Mouse (Mus musculus) heart, postnatal 25 days (tissue): Measurements from ENCODE around the gene 2510009E07Rik. TPM values are rescaled to one million over a fixed set of nuclear protein-coding genes. Genes with fewer than 3 reads are reported as not detected.
A peak's percentile ranks its signal among the peaks of the same experiment; 100 is the strongest.

Experiments used
- DNase-seq: peaks from one replicate; pipeline ENCODE4 v3.0.0; 2022; ENCODE audit warnings: low spot score
- intact Hi-C: fragments of 180-260 bp; cut with DNase I; formaldehyde crosslinking; loops from one replicate; pipeline ENCODE4 v1.15.1; 2025
- total RNA-seq, 2 experiments: library from RNA; stranded (reverse); gene quantifications; 2 replicates each; pipeline ENCODE4 v1.2.3; 2021

2510009E07Rik gene
- total RNA-seq, 2 experiments from 2014 or later: 27.5 to 29.8 TPM

DNA sequence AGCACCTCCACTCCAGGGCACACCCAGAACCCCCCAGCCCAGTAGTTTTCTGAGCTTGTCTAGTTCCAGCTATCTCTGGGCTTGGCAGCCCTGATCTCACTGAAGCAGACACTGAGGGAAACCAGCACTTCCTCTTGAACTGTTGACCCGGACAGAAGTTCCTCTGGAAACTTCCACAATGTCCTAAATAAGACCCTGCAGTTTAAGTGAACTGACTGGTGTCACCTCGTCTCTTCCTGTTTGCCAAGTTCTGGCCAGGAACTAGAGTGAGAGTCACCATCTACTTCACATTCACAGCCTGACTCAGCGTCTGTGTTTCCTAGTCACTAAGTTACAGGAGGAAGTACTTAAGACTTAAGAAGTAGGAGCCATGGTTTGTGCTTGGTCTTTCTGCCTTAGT is 52.5 kb downstream of the 2510009E07Rik start:
- intact Hi-C loops: no loop called here
- peak; percentile 16 for DNase-seq

DNA sequence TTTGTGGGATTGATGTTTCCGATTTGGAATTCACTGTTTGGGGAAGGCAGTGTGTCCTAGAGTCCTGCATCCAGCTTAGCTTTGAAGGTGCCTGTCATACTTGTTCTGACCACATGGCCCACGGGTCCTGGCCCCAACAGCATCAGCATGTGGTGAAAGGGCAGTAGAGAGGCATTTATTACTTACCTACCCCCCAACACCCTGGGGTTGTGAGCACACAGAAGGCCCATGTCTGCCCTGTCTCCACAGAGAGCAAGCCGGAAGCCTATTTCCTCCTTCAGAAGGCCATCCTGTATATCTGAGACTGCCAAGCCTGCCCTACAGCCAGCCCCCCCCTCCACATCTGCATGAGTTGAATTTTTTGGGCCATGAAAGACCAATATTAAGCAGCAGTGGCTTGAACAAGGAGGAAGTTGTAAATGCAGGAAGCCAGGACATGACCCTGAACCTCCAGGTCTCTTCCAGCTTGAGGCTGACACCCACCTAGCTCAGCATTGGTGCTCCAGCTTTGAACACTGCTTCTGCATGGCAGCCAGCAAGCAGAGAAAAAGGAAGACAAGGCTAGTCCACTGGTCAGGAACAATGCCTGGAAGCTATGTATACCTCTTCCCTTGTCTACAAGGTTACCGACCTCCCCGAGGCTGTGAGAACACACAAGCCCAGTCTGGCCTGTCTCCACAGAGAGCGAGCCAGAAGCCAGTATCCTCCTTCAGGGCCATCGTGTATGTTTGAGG is 53.5 kb downstream of the 2510009E07Rik start:
- DNase-seq: no peak
- intact Hi-C loops: no loop called here

DNA sequence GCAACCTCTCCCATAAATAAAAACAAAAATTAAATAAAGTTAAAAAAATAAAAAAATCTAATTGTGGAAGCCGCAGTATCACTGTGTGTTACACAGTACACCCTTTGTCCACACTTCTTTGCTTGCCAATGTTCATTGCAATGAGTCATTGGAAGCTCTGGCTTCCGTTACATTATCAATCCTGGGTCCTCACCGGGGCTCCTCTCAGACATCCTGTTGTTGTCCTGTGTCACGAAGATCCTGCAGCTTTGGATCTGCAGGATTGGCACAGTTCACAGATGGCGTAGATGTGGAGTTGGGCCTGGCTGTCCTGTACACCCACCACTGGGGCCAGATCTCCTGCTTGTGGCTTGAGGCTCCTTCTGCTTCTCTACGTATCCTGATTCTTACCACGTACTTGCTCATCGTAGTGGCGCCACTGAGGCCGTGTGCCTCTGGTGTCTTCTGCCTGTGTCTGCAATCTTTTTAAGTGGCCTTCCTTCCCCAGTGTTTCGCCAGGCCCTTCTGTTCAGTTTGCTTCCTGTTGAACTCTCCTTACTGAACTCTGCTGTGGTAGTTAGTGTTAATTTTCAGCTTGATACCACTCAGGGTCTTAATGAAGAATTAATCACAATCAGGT is 57.2 kb downstream of the 2510009E07Rik start:
- DNase-seq: no peak
- intact Hi-C loops: no loop called here

DNA sequence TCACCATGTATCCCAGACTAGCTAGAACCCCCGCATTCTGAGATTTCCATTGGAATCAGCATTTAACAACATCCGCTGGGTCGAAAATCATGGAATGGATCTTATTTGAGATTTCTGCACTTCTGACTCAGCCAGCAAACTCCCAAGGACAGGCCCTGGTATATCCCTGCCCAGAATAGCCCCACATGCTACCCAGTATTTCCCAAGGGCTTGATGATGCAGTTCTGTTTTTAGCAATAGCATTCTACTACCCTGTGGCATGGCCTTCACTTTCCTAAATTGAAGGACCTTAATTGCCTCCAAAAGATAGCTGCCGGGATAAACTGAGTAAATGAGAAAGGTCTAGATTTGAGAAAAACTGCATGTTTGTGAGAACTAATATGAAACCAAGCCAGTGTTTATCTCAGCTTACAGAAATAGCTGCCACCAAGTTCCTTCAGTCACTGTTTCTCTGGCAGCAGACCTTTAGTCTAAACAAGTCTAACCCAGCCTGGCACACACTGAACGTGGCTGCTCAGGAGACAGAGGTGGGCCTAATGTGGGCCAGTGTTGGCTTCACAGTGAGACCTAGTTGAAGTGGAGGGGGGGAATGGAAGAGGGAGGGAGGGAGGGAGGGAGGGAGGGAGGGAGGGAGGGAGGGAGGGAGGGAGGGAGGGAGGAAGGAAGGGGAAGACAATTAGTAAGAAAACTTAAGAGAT is 58.2 kb downstream of the 2510009E07Rik start:
- no peak for DNase-seq
- intact Hi-C loops: no loop called here

DNA sequence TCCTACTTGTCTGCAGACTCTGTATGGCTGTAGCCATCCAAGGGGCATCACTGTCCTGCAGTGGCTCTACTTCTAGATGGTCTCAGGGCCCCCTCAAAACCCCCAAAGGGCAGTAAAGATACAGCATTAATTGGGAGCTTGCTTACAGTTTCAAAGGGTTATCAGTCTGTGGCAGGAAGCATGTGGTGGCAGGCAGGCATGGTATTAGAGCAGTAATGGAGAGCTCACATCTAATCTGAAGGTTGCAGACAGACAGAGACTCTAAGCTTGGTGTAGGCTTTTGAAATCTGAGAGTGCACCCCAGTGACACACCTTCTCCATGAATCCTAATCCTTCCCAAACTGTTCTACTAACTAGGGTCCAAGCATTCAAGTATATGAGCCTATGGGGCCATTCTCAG is 60.0 kb downstream of the 2510009E07Rik start:
- intact Hi-C loops: no loop called here
- DNase-seq: no peak

DNA sequence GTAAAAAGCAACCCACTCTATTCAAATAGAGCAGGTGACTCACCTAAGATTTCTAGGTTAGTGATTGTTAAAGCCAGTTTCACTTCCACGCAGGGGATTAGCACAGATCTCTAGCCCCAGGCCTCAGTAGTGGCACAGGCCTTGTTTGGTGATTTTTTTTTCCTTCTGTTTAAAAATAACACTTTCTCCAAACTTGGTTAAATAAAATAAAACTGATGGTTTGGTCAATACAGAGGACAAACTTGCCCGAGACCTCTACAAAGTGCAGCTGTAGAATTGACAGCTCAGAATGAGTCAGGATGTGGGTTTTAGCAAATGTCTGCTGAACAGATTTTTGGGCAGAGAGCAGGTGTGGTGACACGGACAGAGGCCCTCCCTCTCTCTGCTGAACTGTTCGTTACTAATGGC is 62.6 kb downstream of the 2510009E07Rik start:
- DNase-seq: no peak
- intact Hi-C loops: no loop called here

DNA sequence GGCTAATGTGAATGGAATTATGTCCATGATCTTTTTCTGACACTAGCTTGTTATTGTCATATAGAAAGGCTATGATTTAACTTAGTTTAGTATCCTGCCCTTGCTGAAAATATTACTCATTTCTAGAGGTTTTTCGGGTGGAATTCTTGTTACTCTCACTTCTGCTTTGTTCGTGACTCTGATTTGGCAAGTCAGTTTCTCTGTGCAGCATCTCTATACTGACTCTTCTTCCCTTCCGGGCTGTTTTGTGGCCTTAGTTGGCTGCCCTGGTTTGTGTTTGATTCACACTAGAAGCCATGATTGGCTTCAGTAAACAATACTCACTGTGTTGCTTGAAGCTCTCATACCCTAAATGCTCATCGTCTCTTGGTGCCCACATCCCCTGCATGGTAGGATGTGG is 63.9 kb downstream of the 2510009E07Rik start:
- DNase-seq: no peak
- intact Hi-C loops: no loop called here

DNA sequence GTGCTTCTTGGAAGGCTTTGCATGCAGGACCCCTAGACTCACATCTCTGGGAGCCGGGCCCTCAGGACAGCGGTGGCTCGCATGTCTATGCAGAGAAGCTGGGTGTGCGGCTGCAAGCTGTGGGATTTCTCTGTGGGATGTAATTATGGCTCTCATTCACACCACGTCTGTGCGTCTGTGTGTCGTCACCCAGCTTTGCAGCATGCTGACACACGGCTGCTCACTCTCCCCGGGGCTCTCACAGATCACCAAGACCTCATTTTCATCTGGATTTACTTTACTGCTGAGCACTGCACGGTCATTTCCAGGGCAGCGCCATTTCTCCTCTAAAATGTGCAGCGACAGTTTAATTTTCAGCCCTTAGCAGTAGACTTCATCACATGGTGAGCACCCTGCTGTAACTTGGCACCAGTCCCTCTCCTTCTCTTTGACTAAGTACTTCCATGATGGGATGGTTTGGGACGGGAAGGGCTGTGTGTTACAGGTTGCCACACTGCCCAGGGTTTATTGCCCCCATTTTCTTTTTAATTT is 66.3 kb downstream of the 2510009E07Rik start:
- DNase-seq: no peak
- intact Hi-C loops: no loop called here

DNA sequence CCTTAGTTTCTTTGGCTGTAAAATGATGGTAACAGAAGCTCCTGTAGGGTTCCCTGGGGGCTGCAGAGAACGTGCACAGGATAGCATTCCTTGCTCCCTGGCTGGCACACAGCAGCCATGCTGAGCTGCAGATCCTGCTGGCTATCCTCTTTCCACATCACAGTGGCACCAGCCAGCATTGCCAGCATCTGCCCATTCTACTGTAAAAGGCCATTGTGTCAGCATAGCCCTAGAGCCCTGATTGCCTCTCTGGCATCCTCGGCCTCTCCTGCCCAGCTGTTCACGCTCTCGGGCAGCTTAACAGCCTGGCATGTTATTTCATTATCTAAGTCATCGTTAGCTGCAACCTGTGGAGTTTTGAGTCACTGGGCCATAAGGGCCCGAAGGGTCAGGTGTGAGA is 67.2 kb downstream of the 2510009E07Rik start:
- intact Hi-C loops: no loop called here
- no peak for DNase-seq

DNA sequence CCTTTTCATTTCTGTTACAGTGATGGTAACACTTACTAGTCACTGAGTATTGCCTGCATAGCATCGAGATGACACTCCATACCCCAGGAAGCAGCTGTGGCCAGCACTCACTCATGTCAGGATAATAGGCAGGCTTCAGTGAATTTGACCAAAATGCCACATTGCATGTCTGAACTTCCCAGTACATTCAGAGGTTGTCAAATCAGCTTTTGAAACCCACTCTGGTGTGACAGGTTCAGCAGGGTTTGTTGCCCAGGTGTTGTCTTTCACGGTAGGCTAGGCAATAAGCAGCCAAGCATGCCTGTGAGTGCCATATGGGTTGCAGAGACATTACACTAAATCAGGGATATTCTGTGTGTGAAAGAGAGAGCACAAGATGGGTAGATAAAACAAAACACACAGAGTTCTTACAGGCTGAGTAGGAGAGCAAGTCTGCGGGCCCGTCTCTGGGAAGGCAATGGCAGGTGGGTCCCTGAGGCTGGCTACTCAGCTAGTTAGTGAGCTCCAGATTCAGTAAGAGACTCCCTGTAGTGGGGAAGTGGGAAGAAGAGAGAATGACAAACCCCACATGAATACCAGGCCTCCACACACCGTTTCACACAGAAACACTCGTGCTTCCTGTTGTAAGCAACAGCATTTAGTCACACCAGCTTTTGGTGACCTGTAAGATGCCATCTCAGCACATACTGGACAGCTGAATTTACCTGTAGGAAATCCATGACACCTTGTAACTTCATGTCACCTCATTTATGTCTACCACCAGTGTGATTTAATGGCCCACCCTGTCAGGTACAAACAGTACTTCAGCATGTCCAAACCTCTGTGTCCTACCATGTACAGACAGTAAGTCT is 68.5 kb downstream of the 2510009E07Rik start:
- intact Hi-C loops: no loop called here
- no peak for DNase-seq

DNA sequence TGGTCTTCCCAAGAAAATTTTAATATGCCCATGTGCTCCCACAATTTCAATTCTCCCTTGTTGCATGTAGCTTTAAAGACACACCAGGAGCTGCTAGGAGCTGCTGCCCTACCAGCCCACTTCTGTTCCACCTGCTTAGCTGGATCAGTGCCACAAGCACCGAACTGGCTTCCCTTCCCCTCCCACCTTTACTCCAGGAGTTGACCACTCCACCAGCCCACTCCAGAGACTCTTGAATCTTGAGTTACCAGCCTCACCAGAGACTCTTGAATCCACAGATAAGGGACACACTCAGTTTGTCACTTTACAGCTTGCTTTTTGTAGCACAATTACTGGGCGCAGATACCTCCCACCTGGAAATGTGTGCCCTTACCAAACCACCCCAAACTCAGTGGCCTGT is 73.8 kb downstream of the 2510009E07Rik start:
- no peak for DNase-seq
- intact Hi-C loops: no loop called here

DNA sequence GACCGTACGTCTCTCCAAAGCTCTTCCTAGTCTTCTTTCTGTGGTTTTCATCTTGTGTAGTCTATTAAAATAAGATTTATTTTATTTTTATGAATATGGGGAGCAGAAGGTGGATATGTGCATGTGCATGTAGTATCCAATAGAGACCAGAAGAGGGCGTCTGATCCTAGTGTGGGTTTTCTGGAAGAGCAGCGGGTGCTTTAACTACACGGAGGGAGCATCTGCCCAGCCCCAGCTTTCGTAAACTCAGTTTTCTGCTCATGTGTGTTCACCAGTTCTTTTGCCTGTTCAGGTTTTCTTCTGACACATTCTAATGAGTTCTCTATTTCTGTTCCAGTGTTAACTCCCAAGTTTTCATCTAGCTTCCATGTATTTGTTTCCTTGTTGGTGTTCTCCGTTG is 78.7 kb downstream of the 2510009E07Rik start:
- intact Hi-C loops: no loop called here
- DNase-seq: no peak

DNA sequence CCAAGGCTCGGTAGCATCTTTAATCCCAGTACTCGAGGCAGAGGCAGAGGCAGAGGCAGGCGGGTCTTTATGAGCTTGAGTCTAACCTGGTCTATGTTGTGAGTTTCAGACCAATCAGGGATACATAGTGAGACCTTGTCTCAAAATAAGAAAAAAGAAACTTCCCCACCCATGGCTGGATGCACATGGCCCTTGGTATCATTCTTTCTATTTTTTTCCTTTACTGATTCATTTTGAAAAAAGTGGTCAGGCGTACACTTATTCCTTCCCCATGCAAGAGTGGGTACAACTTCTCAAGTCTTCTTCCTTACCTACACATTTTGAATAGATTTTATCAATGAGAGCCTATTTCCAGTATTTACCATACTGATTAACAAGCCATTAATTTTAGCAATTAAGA is 84.0 kb downstream of the 2510009E07Rik start:
- intact Hi-C loops: no loop called here
- DNase-seq: no peak

DNA sequence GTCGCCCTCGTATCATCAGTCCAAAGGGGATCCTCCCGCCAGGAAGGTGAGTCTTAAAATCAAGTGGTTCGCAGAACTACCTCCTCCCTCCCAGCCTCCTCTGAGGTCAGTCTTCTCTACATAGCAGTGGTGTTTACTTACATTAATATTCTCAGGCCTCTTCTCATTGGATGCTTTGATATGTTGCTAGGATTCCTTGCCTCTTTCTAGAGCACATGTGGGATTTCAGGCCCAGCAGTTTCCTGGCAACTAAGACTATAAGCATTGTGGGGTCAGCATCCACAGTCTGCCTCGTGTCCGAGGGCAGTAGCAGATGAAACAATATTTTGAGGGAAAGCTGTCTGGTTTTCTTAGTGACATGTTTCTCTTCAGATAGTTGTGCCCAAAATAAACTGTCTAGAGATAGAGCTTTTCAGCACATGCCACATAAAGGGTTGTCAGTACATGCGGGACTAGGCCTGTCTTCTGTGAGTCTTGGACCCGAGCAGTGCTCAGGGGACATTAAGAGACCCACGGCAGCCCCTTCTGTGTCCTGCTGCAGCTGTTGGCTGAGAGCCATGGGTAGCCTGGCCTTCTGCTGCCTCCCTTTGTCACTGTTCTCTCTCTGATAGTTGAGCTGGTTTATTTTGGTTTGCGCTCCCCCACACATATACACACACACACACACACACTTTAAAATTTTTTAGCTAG is 86.1 kb downstream of the 2510009E07Rik start:
- intact Hi-C loops: no loop called here
- DNase-seq: no peak

DNA sequence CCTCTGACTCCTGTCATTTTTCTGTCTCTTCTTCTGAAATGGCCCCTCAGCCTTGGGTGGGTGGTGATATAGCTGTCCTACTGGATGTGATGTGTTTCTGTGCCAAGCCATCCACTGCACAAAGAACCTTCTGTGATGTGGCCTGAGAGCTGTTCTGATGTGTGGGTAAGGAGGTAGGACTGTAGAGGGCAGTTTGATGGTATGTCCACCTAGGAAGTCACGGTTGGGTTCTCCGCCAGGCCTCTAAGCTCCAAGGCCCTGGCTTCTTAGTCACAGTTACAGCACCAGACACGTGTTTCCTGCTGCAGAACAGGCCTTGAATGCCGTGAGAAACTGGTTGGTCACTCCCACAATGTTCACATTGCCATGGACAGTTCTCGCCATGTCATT is 86.8 kb downstream of the 2510009E07Rik start:
- no peak for DNase-seq
- intact Hi-C loops: no loop called here

DNA sequence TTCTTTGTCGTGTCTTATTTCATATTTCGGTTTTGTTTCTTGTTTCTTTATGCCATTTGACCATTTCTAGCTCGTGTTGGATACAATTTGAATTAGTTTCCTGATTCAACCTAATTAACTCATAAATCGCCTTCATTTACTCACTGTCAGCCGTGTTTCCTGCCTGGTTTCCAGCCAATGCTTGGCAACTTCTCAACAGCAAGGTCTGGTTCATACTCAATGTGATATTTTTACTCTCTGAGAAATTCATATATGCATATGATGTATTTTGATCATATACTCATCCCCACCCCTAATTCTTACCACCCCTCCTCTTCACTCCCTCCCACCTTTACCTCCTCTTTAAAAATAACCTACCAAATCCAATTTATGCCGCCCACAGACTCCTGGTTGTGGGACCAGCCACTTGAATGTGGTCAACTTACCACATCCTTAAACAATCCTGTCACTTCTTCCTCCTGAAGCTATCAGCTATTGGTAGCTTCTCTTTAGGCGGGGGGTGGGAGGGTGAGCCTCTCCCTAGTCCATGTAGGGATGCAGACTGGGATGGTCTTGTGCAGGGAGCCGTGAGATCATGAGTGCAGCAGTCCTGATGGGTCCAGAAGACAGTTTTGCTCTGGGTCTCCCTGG is 87.3 kb downstream of the 2510009E07Rik start:
- DNase-seq: no peak
- intact Hi-C loops: no loop called here

DNA sequence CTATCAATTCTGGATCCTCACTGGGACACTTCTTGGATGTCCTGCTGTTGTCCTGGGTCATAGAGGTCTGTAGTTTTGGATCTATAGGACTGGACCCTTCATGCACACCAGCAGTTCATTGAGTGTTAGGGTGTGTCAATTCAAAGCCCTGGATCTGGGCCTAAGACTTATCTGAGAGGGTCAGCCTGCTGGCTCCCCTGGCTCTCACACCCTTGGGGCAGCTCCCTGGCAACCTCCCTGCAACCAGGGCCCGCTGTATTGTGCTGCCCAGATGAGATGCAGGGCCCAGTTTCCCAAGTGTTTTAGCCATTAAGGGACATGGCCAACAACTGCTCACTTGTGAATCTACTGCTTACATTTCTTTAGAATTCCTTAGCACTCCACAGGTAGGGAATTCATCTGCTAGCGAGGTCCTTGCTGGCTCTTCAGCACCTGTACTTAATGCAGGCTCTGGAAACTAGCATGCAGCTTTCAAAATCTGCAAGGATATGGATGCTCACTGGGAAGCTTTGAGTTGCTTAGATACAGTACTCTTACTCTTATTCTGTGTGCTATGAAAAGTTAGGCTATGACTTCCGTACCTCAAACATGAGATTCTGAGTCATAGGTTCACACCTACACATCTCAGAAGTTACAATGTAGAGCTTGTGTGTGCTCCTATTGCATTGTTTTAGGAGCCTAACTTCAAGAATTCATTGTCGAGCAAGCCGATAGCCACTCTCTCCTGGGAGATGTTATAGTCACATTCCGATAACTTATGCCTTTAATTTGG is 88.0 kb downstream of the 2510009E07Rik start:
- intact Hi-C loops: no loop called here
- DNase-seq: no peak

DNA sequence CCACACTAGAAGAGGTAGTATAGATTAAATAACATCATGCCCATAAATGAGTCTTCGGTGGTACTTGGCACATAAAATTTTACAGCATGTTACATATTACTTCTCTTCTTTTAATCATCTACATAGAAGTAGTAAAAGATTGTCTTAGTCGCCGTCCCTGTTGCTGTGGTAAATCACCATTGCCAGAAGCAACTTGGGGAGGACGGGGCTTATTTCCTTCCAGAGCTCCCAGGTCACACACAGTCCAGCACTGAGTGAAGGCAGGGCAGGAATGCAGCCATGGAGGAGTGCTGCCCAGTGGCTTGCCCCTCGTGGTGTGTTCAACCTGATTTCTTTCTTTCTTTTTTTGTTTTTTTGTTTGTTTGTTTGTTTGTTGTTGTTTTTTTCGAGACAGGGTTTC is 90.1 kb downstream of the 2510009E07Rik start:
- no peak for DNase-seq
- intact Hi-C loops: no loop called here
